Mouse (Mus musculus) olfactory bulb, adult 2 months (tissue): ENCODE data around the gene Gfm1. TPM values are rescaled to one million over a fixed set of nuclear protein-coding genes. Genes with fewer than 3 reads are reported as not detected.

Experiments
- H3K27ac ChIP-seq: fragments of 200-500 bp; 2 replicates; pipeline ENCODE4 v1.5.1; 2012; ENCODE audit warnings: low read depth, low read length; ENCODE audit not compliant: insufficient read depth
- H3K4me1 ChIP-seq: fragments of 200-500 bp; 2 replicates; pipeline ENCODE4 v1.6.1; 2012; ENCODE audit warnings: low read length; ENCODE audit not compliant: control insufficient read depth, insufficient read depth
- H3K4me3 ChIP-seq: fragments of 200-500 bp; 2 replicates; pipeline ENCODE4 v1.5.1; 2012; ENCODE audit warnings: mild to moderate bottlenecking, low read depth, low read length, moderate library complexity; ENCODE audit not compliant: insufficient read depth
- CTCF ChIP-seq: fragments of 200-500 bp; IDR thresholded peaks from 2 replicates; pipeline ENCODE4 v1.5.1; 2012; ENCODE audit warnings: low read depth, mild to moderate bottlenecking, low read length, moderate library complexity; ENCODE audit not compliant: insufficient read depth
- POLR2A ChIP-seq: fragments of 200-500 bp; IDR thresholded peaks from 2 replicates; pipeline ENCODE4 v1.6.1; 2012; ENCODE audit warnings: mild to moderate bottlenecking, low read depth, low read length, moderate library complexity; ENCODE audit not compliant: insufficient read depth
- WGBS: fragments of 180-500 bp; shearing (Covaris S2); methylation state at CpG from one replicate; pipeline ENCODE4 v1.1.7; 2018; 5-methylcytosine and 5-hydroxymethylcytosine counted together
- polyA plus RNA-seq: library from polyadenylated mRNA; stranded (reverse); fragments of >200 nt; gene quantifications from 2 replicates; pipeline ENCODE4 v1.2.4, GENCODE M21; 2012; ENCODE audit warnings: low replicate concordance; ENCODE audit not compliant: missing spikeins, insufficient read depth, insufficient read length

The Gfm1 gene
- polyA plus RNA-seq, 1 experiment = not detected

GRCm38 (mm10) chr3:67463001-67463400 lies 33.1 kb downstream of the Gfm1 start:
- 20% methylated on average over 12 of the region's 12 CpGs for WGBS
- TF ChIP-seq CTCF (no peak), POLR2A (no peak)
- Histone ChIP-seq H3K4me3 (peak overlapping the region; percentile 65), H3K27ac (no peak overlapping the region), H3K4me1 (peaks cover 17% of the 10 kb centered on the region)

DNA sequence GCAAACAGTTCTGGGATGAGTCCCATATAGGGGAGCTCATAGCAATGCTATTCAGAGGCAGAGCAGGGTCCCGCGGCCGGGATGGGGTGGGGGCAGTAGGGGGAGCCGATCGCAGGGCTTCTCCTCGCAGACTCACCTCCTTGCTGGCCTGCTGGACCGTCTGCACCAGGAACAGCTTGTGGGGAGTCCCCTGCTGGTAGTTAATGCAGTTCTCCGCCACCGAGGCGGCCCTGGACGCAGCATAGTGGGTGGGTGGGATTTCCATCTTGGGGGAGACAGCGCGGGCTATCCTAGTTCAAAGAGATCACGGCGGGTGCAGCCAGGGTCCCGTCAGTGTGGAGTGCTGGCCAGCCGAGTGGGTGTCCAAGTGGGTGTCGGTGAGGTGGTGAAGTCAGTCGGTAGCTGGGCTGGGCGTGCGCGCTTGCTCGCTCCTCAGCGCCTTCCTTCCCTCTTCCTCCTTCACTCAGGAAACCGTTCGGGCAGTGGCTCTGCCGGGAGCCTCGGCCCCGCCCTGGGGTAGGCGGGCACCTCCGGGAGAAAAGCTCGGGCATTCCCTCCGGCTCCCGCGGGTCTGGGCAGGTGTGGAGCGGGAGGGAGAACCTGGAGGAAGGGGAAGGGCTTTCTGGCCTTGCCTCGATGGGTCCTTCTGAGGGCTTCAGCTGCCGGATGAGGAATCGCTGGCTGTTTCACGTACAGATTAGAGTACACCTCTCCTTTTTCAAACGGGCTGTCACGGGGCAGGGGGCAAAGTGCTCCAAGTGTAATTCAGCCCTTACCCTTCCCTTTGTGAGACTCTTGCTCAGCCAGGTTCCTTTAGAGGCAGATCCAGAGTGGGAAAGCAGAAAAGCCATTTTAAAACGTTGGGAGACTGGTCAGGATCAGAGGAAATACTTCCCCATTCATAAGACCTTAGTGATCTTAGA lies 33.8 kb downstream of the Gfm1 start, which contains the start of gene Lxn:
Lxn (minus strand) TSS at position 477 of the 923 bp plus-strand sequence.
- Histone ChIP-seq H3K27ac (no peak within 1 kb of the TSS), H3K4me3 (peak within 1 kb of the TSS; percentile 65), H3K4me1 (peaks cover 17% of the 10 kb centered on the region)
- WGBS = 2% methylated on average over 43 of the region's 43 CpGs
- TF ChIP-seq CTCF (0 out of 2 replicates have a peak, but pooled peaks have one; percentile 18), POLR2A (no peak)

GRCm38 (mm10) chr3:67466576-67466975 lies 36.7 kb downstream of the Gfm1 start:
- no peak for TF ChIP-seq CTCF
- TF ChIP-seq POLR2A = no peak
- Histone ChIP-seq H3K4me1 (peaks cover 17% of the 10 kb centered on the region), H3K27ac (no peak overlapping the region), H3K4me3 (no peak overlapping the region)
- 97% methylated on average over 5 of the region's 5 CpGs for WGBS

- peaks cover 15% of the 10 kb centered on the region for H3K4me1 ChIP-seq
- H3K27ac ChIP-seq = no peak overlapping the region
- H3K4me3 ChIP-seq = no peak overlapping the region
- TF ChIP-seq POLR2A = no peak
- TF ChIP-seq CTCF = no peak
- 93% methylated on average over 2 of the region's 2 CpGs for WGBS
These were observed 37.4 kb downstream of the Gfm1 start for GRCm38 (mm10) chr3:67467281-67467680.

DNA sequence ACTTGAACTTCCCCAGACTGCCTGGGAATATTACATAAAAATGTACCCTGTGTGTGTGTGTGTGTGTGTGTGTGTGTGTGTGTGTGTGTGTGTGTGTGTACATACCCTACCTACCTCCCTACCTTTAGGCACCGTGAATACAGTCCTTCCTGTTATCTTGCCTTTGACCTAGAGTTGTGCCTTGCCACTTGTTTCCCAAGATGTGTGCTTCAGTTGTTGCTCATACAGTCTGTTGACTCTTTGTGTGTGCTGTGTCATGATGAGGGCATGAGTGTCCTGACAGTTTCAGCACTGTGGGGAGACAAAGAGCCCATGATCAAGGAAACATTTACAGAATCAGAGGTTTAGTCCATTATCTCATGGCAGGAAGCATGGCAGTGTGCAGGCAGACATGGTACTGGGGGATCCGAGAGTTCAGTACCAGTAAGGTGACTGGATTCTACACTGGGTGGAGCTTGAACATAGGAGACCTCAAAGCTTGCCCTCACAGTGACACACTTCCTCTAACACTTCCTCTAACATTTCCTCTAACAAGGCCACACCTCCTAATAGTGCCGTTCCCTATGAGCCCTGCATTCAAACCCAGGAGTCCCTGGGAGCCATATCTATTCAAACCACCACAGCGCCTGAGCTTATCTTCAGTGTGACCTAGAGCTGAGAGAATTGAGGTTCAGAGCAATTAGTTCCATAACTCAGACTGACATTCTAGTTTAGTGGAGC lies 41.7 kb downstream of the Gfm1 start:
- Histone ChIP-seq H3K4me1 (no peaks in the 10 kb centered on the region), H3K27ac (no peak overlapping the region), H3K4me3 (no peak overlapping the region)
- TF ChIP-seq CTCF = no peak
- no peak for TF ChIP-seq POLR2A
- 93% methylated on average over 4 of the region's 4 CpGs for WGBS

- no peak for TF ChIP-seq CTCF
- no peak for TF ChIP-seq POLR2A
These were observed 43.5 kb downstream of the Gfm1 start for GRCm38 (mm10) chr3:67473438-67473837.

DNA sequence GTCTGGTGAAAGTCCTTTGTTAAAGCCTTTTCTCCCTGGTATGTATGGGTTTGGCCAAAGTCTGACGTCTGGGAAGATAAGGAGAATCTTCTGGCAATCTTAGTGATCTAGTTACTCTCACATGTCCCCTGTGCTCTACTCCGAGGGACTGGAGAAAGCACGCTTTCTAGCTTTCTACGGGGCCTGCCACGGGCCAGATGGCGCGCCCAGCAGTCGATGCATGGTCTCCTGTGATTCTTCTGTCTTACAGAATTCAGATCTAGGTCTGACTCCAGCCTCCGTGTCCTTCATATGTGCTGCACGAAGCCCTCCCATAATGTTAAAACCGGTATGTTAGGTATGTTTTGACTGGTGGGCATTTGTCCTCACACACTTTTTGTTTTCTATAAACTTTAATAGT lies 49.9 kb downstream of the Gfm1 start:
- Histone ChIP-seq H3K4me3 (no peak overlapping the region), H3K4me1 (no peaks in the 10 kb centered on the region), H3K27ac (no peak overlapping the region)
- 96% methylated on average over 11 of the region's 11 CpGs for WGBS
- TF ChIP-seq CTCF (no peak), POLR2A (no peak)

More at GRCm38 (mm10) chr3:67473438-67473837, 43.5 kb downstream of the Gfm1 start:
- no peak overlapping the region for H3K27ac ChIP-seq
- WGBS = 82% methylated on average over 6 of the region's 6 CpGs
- no peaks in the 10 kb centered on the region for H3K4me1 ChIP-seq
- H3K4me3 ChIP-seq = no peak overlapping the region

DNA sequence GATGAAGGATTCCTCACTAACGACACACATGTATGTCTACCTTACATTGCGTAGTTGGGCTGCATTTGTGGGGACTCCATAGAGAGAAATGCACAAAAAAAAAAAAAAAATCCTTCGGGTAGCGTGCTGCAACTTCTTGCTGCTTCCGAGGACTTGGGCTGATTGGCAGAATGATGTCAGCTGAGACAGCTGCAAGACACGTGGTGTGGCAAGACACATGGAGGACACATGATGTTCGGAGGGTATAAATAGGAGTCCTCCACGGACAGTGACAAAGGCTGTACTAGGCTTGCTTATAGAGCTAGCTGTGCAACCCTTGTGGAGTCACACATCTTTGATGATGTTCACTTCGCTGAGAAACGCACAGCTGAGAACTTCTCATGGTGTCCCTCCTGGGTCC lies 52.5 kb downstream of the Gfm1 start:
- no peak overlapping the region for H3K4me3 ChIP-seq
- TF ChIP-seq POLR2A (no peak), CTCF (no peak)
- 93% methylated on average over 10 of the region's 10 CpGs for WGBS
- no peak overlapping the region for H3K27ac ChIP-seq
- H3K4me1 ChIP-seq = no peaks in the 10 kb centered on the region

- Histone ChIP-seq H3K27ac (no peak overlapping the region), H3K4me1 (no peaks in the 10 kb centered on the region), H3K4me3 (no peak overlapping the region)
- TF ChIP-seq CTCF = no peak
- TF ChIP-seq POLR2A = no peak
- 78% methylated on average over 2 of the region's 2 CpGs for WGBS
These were observed 55.3 kb downstream of the Gfm1 start for GRCm38 (mm10) chr3:67485233-67485632.
